Comparison of ENCODE assay signal across 19 mouse cellular contexts in the genomic region with DNA sequence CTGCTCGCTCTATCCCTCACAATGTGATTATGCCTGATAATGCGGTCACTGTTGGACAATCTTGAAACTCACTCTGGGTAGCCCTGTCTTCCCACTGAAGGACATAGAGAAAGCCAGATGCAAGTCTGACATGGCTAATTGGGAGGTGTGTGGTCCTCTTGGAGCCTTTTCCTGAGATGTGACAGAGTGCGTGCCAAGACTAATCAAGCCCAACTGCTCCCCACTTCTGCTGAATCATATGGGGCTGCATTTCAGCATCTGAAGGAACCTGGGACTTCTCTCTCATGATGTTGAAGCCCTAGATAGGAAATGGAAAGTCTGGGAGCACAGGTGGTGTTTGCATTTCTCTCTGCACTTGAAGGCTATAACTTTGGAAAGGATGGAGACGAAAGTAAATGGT. TPM values are rescaled to one million over a fixed set of nuclear protein-coding genes. Genes with fewer than 3 reads are reported as not detected.
DNase-seq lines count a peak whose midpoint lies in the region; ATAC-seq and TF ChIP-seq lines count a peak whose summit lies in the region.
"Had no signal": no experiment of that assay in that cellular context is flagged by ENCODE, and none has a peak within 500 bp of the region (broad histone marks: within the 10 kb centered on the region; RNA-seq: fewer than 3 reads in every experiment).

No protein-coding gene starts in this region.

- DNase-seq in forebrain, embryonic 10.5 days (ENCODE audit: extremely low spot score, low spot score): no peak
- DNase-seq in brain, embryonic 14.5 days (ENCODE audit: low read depth): peak; percentile 73
- DNase-seq: adrenal gland, adult 2 months; adrenal gland, postnatal 25 days; cerebellum, adult 2 months; gastrocnemius, postnatal 10 days; heart, adult 2 months had no signal

- no peak for TF ChIP-seq CTCF in brain, embryonic 14.5 days (IDR thresholded peaks at IDR 0.05; ENCODE audit: borderline replicate concordance, extremely low read depth, insufficient read depth, insufficient read length)

- WGBS in forebrain, embryonic 16.5 days: 79% methylated on average over 4 of the region's 4 CpGs
- WGBS in forebrain, embryonic 10.5 days: 96% methylated on average over 4 of the region's 4 CpGs
- WGBS in liver, embryonic 15.5 days (ENCODE audit: insufficient replicate concordance): 70% methylated on average over 4 of the region's 4 CpGs
- WGBS in heart, embryonic 12.5 days: 85% methylated on average over 4 of the region's 4 CpGs
- 96% methylated on average over 4 of the region's 4 CpGs for WGBS in kidney, embryonic 16.5 days
- WGBS in midbrain, embryonic 15.5 days: 95% methylated on average over 4 of the region's 4 CpGs

- H3K4me3 ChIP-seq in forebrain, embryonic 16.5 days (replicated peaks; ENCODE audit: low read length): no peak overlapping the region
- H3K4me3 ChIP-seq in forebrain, embryonic 10.5 days: no peak overlapping the region
- H3K4me3 ChIP-seq in liver, embryonic 15.5 days (replicated peaks): no peak overlapping the region
- no peak overlapping the region for H3K4me3 ChIP-seq in heart, embryonic 12.5 days
- no peak overlapping the region for H3K4me3 ChIP-seq in kidney, embryonic 16.5 days (ENCODE audit: low read length)
- no peak overlapping the region for H3K4me3 ChIP-seq in midbrain, embryonic 15.5 days
- H3K4me3 ChIP-seq: embryonic facial prominence, embryonic 10.5 days; erythroblast, embryonic 14.5 days; heart, adult 2 months; hindbrain, embryonic 10.5 days had no signal

- peak; percentile 59 for ATAC-seq in forebrain, embryonic 16.5 days
- ATAC-seq in erythroblast, adult 5-6 weeks (replicated peaks; ENCODE audit: low FRiP score, poor library complexity, severe bottlenecking): peak; percentile 33; the same call in 1 of the 2 replicates
- ATAC-seq in liver, embryonic 15.5 days (ENCODE audit: insufficient read depth): 0 out of 2 replicates have a peak, but pooled peaks have one; percentile 20
- ATAC-seq in heart, embryonic 12.5 days (ENCODE audit: insufficient number of reproducible peaks, low FRiP score): no peak
- ATAC-seq in kidney, embryonic 16.5 days (ENCODE audit: low FRiP score, low TSS enrichment): no peak
- no peak for ATAC-seq in midbrain, embryonic 15.5 days (replicated peaks)

- TF ChIP-seq POLR2A in brain, embryonic 14.5 days (IDR thresholded peaks at IDR 0.05; ENCODE audit: borderline replicate concordance, extremely low read depth, insufficient read depth, insufficient read length, poor library complexity, severe bottlenecking): no peak

- no peaks in the 10 kb centered on the region for H3K36me3 ChIP-seq in forebrain, embryonic 16.5 days (ENCODE audit: control insufficient read depth, insufficient read depth)
- no peaks in the 10 kb centered on the region for H3K36me3 ChIP-seq in forebrain, embryonic 10.5 days (replicated peaks)
- H3K36me3 ChIP-seq in liver, embryonic 15.5 days (replicated peaks): peaks cover 8% of the 10 kb centered on the region; the same call in 1 of the 2 replicates
- H3K36me3 ChIP-seq in heart, embryonic 12.5 days: no peaks in the 10 kb centered on the region
- H3K36me3 ChIP-seq in kidney, embryonic 16.5 days (ENCODE audit: insufficient read depth, low read length): no peaks in the 10 kb centered on the region
- H3K36me3 ChIP-seq in midbrain, embryonic 15.5 days (replicated peaks): no peaks in the 10 kb centered on the region
- H3K36me3 ChIP-seq: embryonic facial prominence, embryonic 10.5 days; hindbrain, embryonic 10.5 days had no signal

- H3K4me2 ChIP-seq in forebrain, embryonic 16.5 days (ENCODE audit: low read length): no peak overlapping the region
- H3K4me2 ChIP-seq in liver, embryonic 15.5 days: no peak overlapping the region
- no peak overlapping the region for H3K4me2 ChIP-seq in heart, embryonic 12.5 days
- no peak overlapping the region for H3K4me2 ChIP-seq in kidney, embryonic 16.5 days (replicated peaks; ENCODE audit: low read depth, low read length)
- H3K4me2 ChIP-seq in midbrain, embryonic 15.5 days: no peak overlapping the region
- H3K4me2 ChIP-seq: heart, embryonic 11.5 days; hindbrain, embryonic 14.5 days had no signal

- H3K9ac ChIP-seq in forebrain, embryonic 16.5 days (replicated peaks; ENCODE audit: low read depth, low read length): no peak overlapping the region
- no peak overlapping the region for H3K9ac ChIP-seq in liver, embryonic 15.5 days
- H3K9ac ChIP-seq in heart, embryonic 12.5 days: no peak overlapping the region
- H3K9ac ChIP-seq in kidney, embryonic 16.5 days (replicated peaks; ENCODE audit: low read length): no peak overlapping the region
- H3K9ac ChIP-seq in midbrain, embryonic 15.5 days: no peak overlapping the region
- H3K9ac ChIP-seq: hindbrain, embryonic 14.5 days had no signal

- H3K9me3 ChIP-seq in forebrain, embryonic 16.5 days (ENCODE audit: control insufficient read depth, low read length): no peaks in the 10 kb centered on the region
- H3K9me3 ChIP-seq in forebrain, embryonic 10.5 days: no peaks in the 10 kb centered on the region
- H3K9me3 ChIP-seq in liver, embryonic 15.5 days (replicated peaks): no peaks in the 10 kb centered on the region
- no peaks in the 10 kb centered on the region for H3K9me3 ChIP-seq in heart, embryonic 12.5 days (replicated peaks)
- no peaks in the 10 kb centered on the region for H3K9me3 ChIP-seq in kidney, embryonic 16.5 days (ENCODE audit: low read length)
- no peaks in the 10 kb centered on the region for H3K9me3 ChIP-seq in midbrain, embryonic 15.5 days
- H3K9me3 ChIP-seq: embryonic facial prominence, embryonic 10.5 days; hindbrain, embryonic 10.5 days had no signal

- no peak overlapping the region for H3K27ac ChIP-seq in forebrain, embryonic 16.5 days (ENCODE audit: low read length)
- no peak overlapping the region for H3K27ac ChIP-seq in forebrain, embryonic 10.5 days
- no peak overlapping the region for H3K27ac ChIP-seq in liver, embryonic 15.5 days (replicated peaks)
- H3K27ac ChIP-seq in heart, embryonic 12.5 days (ENCODE audit: poor library complexity, severe bottlenecking): no peak overlapping the region
- H3K27ac ChIP-seq in kidney, embryonic 16.5 days (ENCODE audit: low read length): no peak overlapping the region
- H3K27ac ChIP-seq in midbrain, embryonic 15.5 days: no peak overlapping the region
- H3K27ac ChIP-seq: embryonic facial prominence, embryonic 10.5 days; heart, adult 2 months; hindbrain, embryonic 10.5 days; hindbrain, embryonic 14.5 days had no signal

- no peaks in the 10 kb centered on the region for H3K4me1 ChIP-seq in forebrain, embryonic 16.5 days (replicated peaks; ENCODE audit: control insufficient read depth, insufficient read depth, low read length)
- no peaks in the 10 kb centered on the region for H3K4me1 ChIP-seq in forebrain, embryonic 10.5 days
- H3K4me1 ChIP-seq in liver, embryonic 15.5 days (replicated peaks): peaks cover 17% of the 10 kb centered on the region
- H3K4me1 ChIP-seq in heart, embryonic 12.5 days (replicated peaks): no peaks in the 10 kb centered on the region
- H3K4me1 ChIP-seq in kidney, embryonic 16.5 days (ENCODE audit: insufficient read depth, low read length): no peaks in the 10 kb centered on the region
- H3K4me1 ChIP-seq in midbrain, embryonic 15.5 days: no peaks in the 10 kb centered on the region
- H3K4me1 ChIP-seq: embryonic facial prominence, embryonic 10.5 days; hindbrain, embryonic 10.5 days had no signal

- H3K27me3 ChIP-seq in forebrain, embryonic 16.5 days (replicated peaks; ENCODE audit: control insufficient read depth, insufficient read depth, low read length): no peaks in the 10 kb centered on the region
- no peaks in the 10 kb centered on the region for H3K27me3 ChIP-seq in forebrain, embryonic 10.5 days (ENCODE audit: poor library complexity, severe bottlenecking)
- H3K27me3 ChIP-seq in liver, embryonic 15.5 days: no peaks in the 10 kb centered on the region
- no peaks in the 10 kb centered on the region for H3K27me3 ChIP-seq in heart, embryonic 12.5 days (replicated peaks)
- H3K27me3 ChIP-seq in kidney, embryonic 16.5 days (ENCODE audit: insufficient read depth, low read length): no peaks in the 10 kb centered on the region
- H3K27me3 ChIP-seq in midbrain, embryonic 15.5 days (replicated peaks): no peaks in the 10 kb centered on the region

RNA-seq across cellular contexts. Expression of gene Ifih1, which starts 32.9 kb away (rescaled TPM):
- 1.2 and 1.4 TPM in 2 replicates for polyA plus RNA-seq in forebrain, embryonic 16.5 days (2015; fragmentation: Nextera tagmentation; extraction: Ambion mirVana)
- polyA plus RNA-seq in forebrain, embryonic 10.5 days (2016; fragmentation: Nextera tagmentation; extraction: Ambion mirVana): 0.95 and 1.0 TPM in 2 replicates
- polyA plus RNA-seq in brain, embryonic 14.5 days (2012; rRNA removed): 0.40 and 0.72 TPM in 2 replicates
- total RNA-seq in erythroblast, adult 5-6 weeks (2015; ENCODE audit: low replicate concordance): 26.3 and 28.8 TPM in 2 replicates
- 39.8 and 51.7 TPM in 2 replicates for total RNA-seq in erythroblast, adult 5-6 weeks (2017; ENCODE audit: low replicate concordance)
- 3.3 and 4.8 TPM in 2 replicates for polyA plus RNA-seq in liver, embryonic 15.5 days (2015; fragmentation: Nextera tagmentation; extraction: Ambion mirVana)
- 1.6 TPM in 2 replicates for polyA plus RNA-seq in heart, embryonic 12.5 days (2016; fragmentation: Nextera tagmentation; extraction: Ambion mirVana)
- 2.4 and 3.6 TPM in 2 replicates for polyA plus RNA-seq in kidney, embryonic 16.5 days (2015; fragmentation: Nextera tagmentation; extraction: Ambion mirVana)
- polyA plus RNA-seq in midbrain, embryonic 15.5 days (2015; fragmentation: Nextera tagmentation; extraction: Ambion mirVana): 0.93 and 0.97 TPM in 2 replicates

RNA-seq across cellular contexts. Expression of gene Fap, which starts 39.3 kb away (rescaled TPM):
- 1.3 and 1.8 TPM in 2 replicates for polyA plus RNA-seq in forebrain, embryonic 16.5 days (2015; fragmentation: Nextera tagmentation; extraction: Ambion mirVana)
- polyA plus RNA-seq in forebrain, embryonic 10.5 days (2016; fragmentation: Nextera tagmentation; extraction: Ambion mirVana): 5.4 and 7.1 TPM in 2 replicates
- polyA plus RNA-seq in brain, embryonic 14.5 days (2012; rRNA removed): 1.0 and 1.7 TPM in 2 replicates
- 0.96 and 3.1 TPM in 2 replicates for total RNA-seq in erythroblast, adult 5-6 weeks (2015; ENCODE audit: low replicate concordance)
- 1.6 and 1.7 TPM in 2 replicates for total RNA-seq in erythroblast, adult 5-6 weeks (2017; ENCODE audit: low replicate concordance)
- 0.54 and 0.66 TPM in 2 replicates for polyA plus RNA-seq in liver, embryonic 15.5 days (2015; fragmentation: Nextera tagmentation; extraction: Ambion mirVana)
- polyA plus RNA-seq in heart, embryonic 12.5 days (2016; fragmentation: Nextera tagmentation; extraction: Ambion mirVana): 0.34 and 0.41 TPM in 2 replicates
- polyA plus RNA-seq in kidney, embryonic 16.5 days (2015; fragmentation: Nextera tagmentation; extraction: Ambion mirVana): 4.4 and 4.7 TPM in 2 replicates
- 0.50 and 0.88 TPM in 2 replicates for polyA plus RNA-seq in midbrain, embryonic 15.5 days (2015; fragmentation: Nextera tagmentation; extraction: Ambion mirVana)
- total RNA-seq: ES-E14 had no signal
- polyA plus RNA-seq: erythroblast, embryonic 14.5 days had no signal

RNA-seq across cellular contexts. Expression of gene Gca, which starts 51.0 kb away (rescaled TPM):
- 8.8 and 9.2 TPM in 2 replicates for polyA plus RNA-seq in forebrain, embryonic 16.5 days (2015; fragmentation: Nextera tagmentation; extraction: Ambion mirVana)
- polyA plus RNA-seq in forebrain, embryonic 10.5 days (2016; fragmentation: Nextera tagmentation; extraction: Ambion mirVana): 2.7 and 2.9 TPM in 2 replicates
- 5.3 and 7.1 TPM in 2 replicates for polyA plus RNA-seq in brain, embryonic 14.5 days (2012; rRNA removed)
- total RNA-seq in erythroblast, adult 5-6 weeks (2015; ENCODE audit: low replicate concordance): 29.8 and 37.0 TPM in 2 replicates
- total RNA-seq in erythroblast, adult 5-6 weeks (2017; ENCODE audit: low replicate concordance): 13.7 and 21.0 TPM in 2 replicates
- polyA plus RNA-seq in liver, embryonic 15.5 days (2015; fragmentation: Nextera tagmentation; extraction: Ambion mirVana): 4.0 and 4.7 TPM in 2 replicates
- 14.7 and 16.1 TPM in 2 replicates for polyA plus RNA-seq in heart, embryonic 12.5 days (2016; fragmentation: Nextera tagmentation; extraction: Ambion mirVana)
- 18.8 and 19.5 TPM in 2 replicates for polyA plus RNA-seq in kidney, embryonic 16.5 days (2015; fragmentation: Nextera tagmentation; extraction: Ambion mirVana)
- 2.7 and 3.4 TPM in 2 replicates for polyA plus RNA-seq in midbrain, embryonic 15.5 days (2015; fragmentation: Nextera tagmentation; extraction: Ambion mirVana)
- polyA plus RNA-seq: erythroblast, embryonic 14.5 days had no signal

Comparison
In these comparisons a context has a peak if more than half of its experiments do, and no peak if none do; other contexts are left out.
1. ATAC-seq: peak in forebrain, embryonic 16.5 days (single experiment), erythroblast, adult 5-6 weeks (single experiment) and liver, embryonic 15.5 days (single experiment); none in heart, embryonic 12.5 days (single experiment), kidney, embryonic 16.5 days (single experiment) and midbrain, embryonic 15.5 days (single experiment).